Mouse (Mus musculus): ENCODE data around the gene Dtd1. TPM values are rescaled to one million over a fixed set of nuclear protein-coding genes. Genes with fewer than 3 reads are reported as not detected.

The Dtd1 gene
- polyA plus RNA-seq, 1 experiment = 23.5 TPM

DNA sequence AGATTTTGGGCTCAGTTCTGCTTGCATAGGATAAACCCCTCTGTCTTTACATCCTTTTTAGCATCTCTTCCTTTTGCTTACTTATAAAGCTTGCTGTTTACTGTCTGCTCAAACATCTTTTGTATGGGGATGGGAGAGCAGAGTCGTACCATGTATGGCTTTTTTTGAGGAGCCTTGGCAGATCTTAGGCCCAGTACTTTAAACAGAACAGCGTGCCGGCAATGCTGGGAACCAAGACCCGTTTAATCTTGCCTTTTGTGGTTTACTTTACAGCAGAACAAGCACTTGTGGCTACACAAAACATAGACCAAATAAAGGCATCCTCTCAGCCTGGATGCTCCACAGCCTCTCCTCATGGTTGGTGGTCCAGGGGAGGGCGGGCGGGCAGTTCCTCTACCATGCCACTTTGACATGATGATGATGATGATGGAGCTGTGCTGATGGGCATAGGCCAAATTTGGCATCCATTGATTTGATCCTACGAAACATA lies 170.8 kb downstream of the Dtd1 start:
- Histone ChIP-seq H3K4me1 (no peaks in the 10 kb centered on the region), H3K36me3 (replicated peaks; ENCODE audit: low read length) (peaks cover 7% of the 10 kb centered on the region), H3K27me3 (replicated peaks) (peaks cover 4% of the 10 kb centered on the region), H3K4me3 (replicated peaks) (no peak overlapping the region), H3K9me3 (peaks cover 15% of the 10 kb centered on the region)
- TF ChIP-seq FLI1 (IDR thresholded peaks at IDR 0.05; ENCODE audit: low read length) (no peak), GATA1 (IDR thresholded peaks at IDR 0.05; ENCODE audit: borderline replicate concordance, low read length) (no peak)

- Histone ChIP-seq H3K27me3 (replicated peaks) (peaks cover 4% of the 10 kb centered on the region), H3K4me3 (replicated peaks) (no peak overlapping the region), H3K9me3 (peaks cover 5% of the 10 kb centered on the region; the same call in 1 of the 2 replicates), H3K4me1 (no peaks in the 10 kb centered on the region), H3K36me3 (replicated peaks; ENCODE audit: low read length) (peaks cover 3% of the 10 kb centered on the region)
- TF ChIP-seq GATA1 (IDR thresholded peaks at IDR 0.05; ENCODE audit: borderline replicate concordance, low read length) (no peak), FLI1 (IDR thresholded peaks at IDR 0.05; ENCODE audit: low read length) (no peak)
These were observed 172.1 kb downstream of the Dtd1 start for GRCm38 (mm10) chr2:144771841-144772240.

DNA sequence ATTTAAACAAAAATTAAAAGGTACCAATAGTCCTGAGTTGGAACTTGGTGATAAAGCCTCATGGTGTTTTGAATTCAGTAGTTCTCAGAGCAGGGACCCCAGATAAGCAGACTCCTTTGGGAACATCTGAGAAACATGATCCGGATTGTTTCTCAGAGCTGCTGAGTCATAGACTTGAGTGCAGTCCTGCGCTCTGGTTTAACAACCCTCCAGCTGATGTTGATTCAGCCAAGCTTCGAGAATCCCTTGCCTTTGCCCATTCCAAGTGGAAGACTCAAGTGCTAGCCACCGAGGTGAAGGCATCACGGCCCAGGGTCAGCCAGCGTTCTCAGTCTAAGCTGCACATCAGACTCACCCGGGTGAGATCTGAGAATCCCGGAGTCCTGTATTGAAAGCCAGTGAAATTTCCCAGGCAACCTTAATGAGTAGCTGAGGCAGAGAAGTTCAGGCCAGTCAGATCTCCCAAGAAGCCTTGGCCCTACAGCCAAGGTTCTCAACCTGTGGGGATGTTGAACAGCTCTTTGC lies 175.0 kb downstream of the Dtd1 start:
- Histone ChIP-seq H3K36me3 (replicated peaks; ENCODE audit: low read length) (no peaks in the 10 kb centered on the region), H3K4me1 (no peaks in the 10 kb centered on the region), H3K4me3 (replicated peaks) (no peak overlapping the region), H3K9me3 (peaks cover 4% of the 10 kb centered on the region; the same call in 1 of the 2 replicates), H3K27me3 (replicated peaks) (peaks cover 4% of the 10 kb centered on the region)
- TF ChIP-seq FLI1 (IDR thresholded peaks at IDR 0.05; ENCODE audit: low read length) (no peak), GATA1 (IDR thresholded peaks at IDR 0.05; ENCODE audit: borderline replicate concordance, low read length) (no peak)

GRCm38 (mm10) chr2:144775626-144776025 lies 175.9 kb downstream of the Dtd1 start:
- peaks cover 4% of the 10 kb centered on the region for H3K27me3 ChIP-seq (replicated peaks)
- TF ChIP-seq GATA1 (IDR thresholded peaks at IDR 0.05; ENCODE audit: borderline replicate concordance, low read length) = no peak
- TF ChIP-seq FLI1 (IDR thresholded peaks at IDR 0.05; ENCODE audit: low read length) = no peak
- no peaks in the 10 kb centered on the region for H3K4me1 ChIP-seq
- no peaks in the 10 kb centered on the region for H3K36me3 ChIP-seq (replicated peaks; ENCODE audit: low read length)
- no peak overlapping the region for H3K4me3 ChIP-seq (replicated peaks)
- peaks cover 4% of the 10 kb centered on the region; the same call in 1 of the 2 replicates for H3K9me3 ChIP-seq

- TF ChIP-seq GATA1 (IDR thresholded peaks at IDR 0.05; ENCODE audit: borderline replicate concordance, low read length) (no peak), FLI1 (IDR thresholded peaks at IDR 0.05; ENCODE audit: low read length) (no peak)
- Histone ChIP-seq H3K9me3 (no peaks in the 10 kb centered on the region), H3K36me3 (replicated peaks; ENCODE audit: low read length) (no peaks in the 10 kb centered on the region), H3K4me3 (replicated peaks) (no peak overlapping the region), H3K4me1 (no peaks in the 10 kb centered on the region), H3K27me3 (replicated peaks) (no peaks in the 10 kb centered on the region)
These were observed 179.6 kb downstream of the Dtd1 start for GRCm38 (mm10) chr2:144779263-144779662.

DNA sequence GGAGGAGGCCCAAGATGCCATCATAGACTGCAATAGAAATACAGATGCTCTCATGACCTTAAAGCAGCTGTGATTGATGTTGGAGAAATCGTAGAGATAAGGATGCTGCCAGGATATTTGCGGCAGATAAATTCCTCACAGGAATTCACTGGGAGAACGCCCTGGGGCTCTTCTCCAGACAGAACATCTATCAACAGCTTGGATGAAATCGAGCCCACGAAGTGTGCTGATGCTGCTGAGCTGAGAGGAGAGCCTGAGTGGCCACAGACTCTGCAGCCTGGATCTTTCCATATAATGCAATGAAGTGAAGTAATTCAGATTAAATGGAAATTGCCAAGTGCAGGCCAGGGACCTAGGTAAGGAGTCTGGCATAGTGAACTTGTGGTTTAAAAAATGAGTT lies 181.0 kb downstream of the Dtd1 start:
- no peaks in the 10 kb centered on the region for H3K9me3 ChIP-seq
- H3K4me1 ChIP-seq = no peaks in the 10 kb centered on the region
- TF ChIP-seq FLI1 (IDR thresholded peaks at IDR 0.05; ENCODE audit: low read length) = no peak
- TF ChIP-seq GATA1 (IDR thresholded peaks at IDR 0.05; ENCODE audit: borderline replicate concordance, low read length) = no peak
- no peak overlapping the region for H3K4me3 ChIP-seq (replicated peaks)
- no peaks in the 10 kb centered on the region for H3K36me3 ChIP-seq (replicated peaks; ENCODE audit: low read length)
- no peaks in the 10 kb centered on the region for H3K27me3 ChIP-seq (replicated peaks)

GRCm38 (mm10) chr2:144781871-144782270 lies 182.2 kb downstream of the Dtd1 start:
- Histone ChIP-seq H3K36me3 (replicated peaks; ENCODE audit: low read length) (no peaks in the 10 kb centered on the region), H3K9me3 (no peaks in the 10 kb centered on the region), H3K4me3 (replicated peaks) (no peak overlapping the region), H3K4me1 (no peaks in the 10 kb centered on the region), H3K27me3 (replicated peaks) (no peaks in the 10 kb centered on the region)
- TF ChIP-seq FLI1 (IDR thresholded peaks at IDR 0.05; ENCODE audit: low read length) = no peak
- TF ChIP-seq GATA1 (IDR thresholded peaks at IDR 0.05; ENCODE audit: borderline replicate concordance, low read length) = no peak

DNA sequence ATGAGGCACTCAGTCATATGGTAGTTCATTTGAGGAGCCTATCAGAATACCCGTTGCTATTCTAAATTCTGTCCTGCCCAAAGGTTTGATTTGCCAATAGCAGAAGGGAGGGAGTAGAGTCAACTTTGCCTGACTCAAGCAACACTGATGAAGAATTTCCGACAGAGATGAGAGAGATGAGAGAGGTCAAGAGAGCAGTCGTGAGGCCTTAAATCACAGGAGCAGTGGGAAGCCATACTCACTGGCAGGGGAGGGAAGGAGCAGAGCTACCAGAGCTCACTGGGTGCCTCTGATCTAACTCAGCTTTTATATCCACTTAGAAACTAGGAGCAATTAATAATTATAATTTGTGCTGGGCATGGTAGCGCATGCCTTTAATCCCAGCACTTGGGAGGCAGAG lies 182.8 kb downstream of the Dtd1 start:
- no peaks in the 10 kb centered on the region for H3K27me3 ChIP-seq (replicated peaks)
- H3K4me3 ChIP-seq (replicated peaks) = no peak overlapping the region
- H3K36me3 ChIP-seq (replicated peaks; ENCODE audit: low read length) = no peaks in the 10 kb centered on the region
- H3K4me1 ChIP-seq = no peaks in the 10 kb centered on the region
- TF ChIP-seq FLI1 (IDR thresholded peaks at IDR 0.05; ENCODE audit: low read length) = no peak
- no peak for TF ChIP-seq GATA1 (IDR thresholded peaks at IDR 0.05; ENCODE audit: borderline replicate concordance, low read length)
- no peaks in the 10 kb centered on the region for H3K9me3 ChIP-seq

- no peaks in the 10 kb centered on the region for H3K9me3 ChIP-seq
- no peaks in the 10 kb centered on the region for H3K36me3 ChIP-seq (replicated peaks; ENCODE audit: low read length)
- TF ChIP-seq GATA1 (IDR thresholded peaks at IDR 0.05; ENCODE audit: borderline replicate concordance, low read length) (no peak), FLI1 (IDR thresholded peaks at IDR 0.05; ENCODE audit: low read length) (no peak)
- H3K4me1 ChIP-seq = no peaks in the 10 kb centered on the region
- H3K4me3 ChIP-seq (replicated peaks) = no peak overlapping the region
- no peaks in the 10 kb centered on the region for H3K27me3 ChIP-seq (replicated peaks)
These were observed 183.5 kb downstream of the Dtd1 start for GRCm38 (mm10) chr2:144783190-144783589.

DNA sequence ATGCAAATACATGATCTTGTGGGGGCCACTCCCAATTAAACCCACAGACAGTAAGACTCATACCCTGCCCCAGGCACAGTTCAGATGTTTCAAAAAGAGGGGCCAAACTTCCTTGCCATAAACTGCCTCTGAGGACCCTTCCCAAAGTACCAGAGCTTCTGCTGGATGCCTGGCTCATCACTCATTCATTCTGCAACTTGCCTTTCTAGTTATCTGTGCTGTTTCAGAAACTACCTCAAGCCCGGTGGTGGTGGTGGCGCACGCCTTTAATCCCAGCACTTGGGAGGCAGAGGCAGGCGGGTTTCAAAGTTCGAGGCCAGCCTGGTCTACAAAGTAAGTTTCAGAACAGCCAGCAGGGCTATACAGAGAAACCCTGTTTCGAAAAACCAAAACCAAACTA lies 184.1 kb downstream of the Dtd1 start:
- no peaks in the 10 kb centered on the region for H3K36me3 ChIP-seq (replicated peaks; ENCODE audit: low read length)
- no peaks in the 10 kb centered on the region for H3K27me3 ChIP-seq (replicated peaks)
- no peaks in the 10 kb centered on the region for H3K9me3 ChIP-seq
- H3K4me1 ChIP-seq = no peaks in the 10 kb centered on the region
- TF ChIP-seq FLI1 (IDR thresholded peaks at IDR 0.05; ENCODE audit: low read length) (no peak), GATA1 (IDR thresholded peaks at IDR 0.05; ENCODE audit: borderline replicate concordance, low read length) (no peak)
- no peak overlapping the region for H3K4me3 ChIP-seq (replicated peaks)
